Mouse (Mus musculus) C2C12 (cell line): ENCODE results near the gene Atg4a.

Experiments used
- MAX ChIP-seq: IDR thresholded peaks from one replicate; pipeline ENCODE4 v1.6.1; 2011; ENCODE audit warnings: mild to moderate bottlenecking, control low read depth
- USF1 ChIP-seq: IDR thresholded peaks from one replicate; pipeline ENCODE4 v1.6.1; 2011; ENCODE audit warnings: low read depth, mild to moderate bottlenecking, control low read depth, moderate library complexity

GRCm38 (mm10) chrX:140936271-140936670, 20.4 kb upstream of the Atg4a start:
- TF ChIP-seq USF1 = no peak
- no peak for TF ChIP-seq MAX
